Mouse (Mus musculus) kidney, adult 2 months (tissue): ENCODE measurements at regions not wholly inside any gene's neighbourhood (a gene's known extent, or its start where the extent isn't known, plus 50 kb on each side); places are given as distances from the start of the nearest gene placed in this dataset.

ENCODE experiments used
- CTCF ChIP-seq: fragments of 200-500 bp; conservative IDR thresholded peaks from 2 replicates; pipeline ENCODE4 v1.5.1; 2011; ENCODE audit warnings: low read depth, mild to moderate bottlenecking, control low read depth, low read length, moderate library complexity, mixed read lengths; ENCODE audit not compliant: insufficient read depth, insufficient read length
- POLR2A ChIP-seq: fragments of 200-500 bp; IDR thresholded peaks from one replicate; pipeline ENCODE4 v1.6.1; 2011; ENCODE audit warnings: low read depth, low read length, control low read depth

DNA sequence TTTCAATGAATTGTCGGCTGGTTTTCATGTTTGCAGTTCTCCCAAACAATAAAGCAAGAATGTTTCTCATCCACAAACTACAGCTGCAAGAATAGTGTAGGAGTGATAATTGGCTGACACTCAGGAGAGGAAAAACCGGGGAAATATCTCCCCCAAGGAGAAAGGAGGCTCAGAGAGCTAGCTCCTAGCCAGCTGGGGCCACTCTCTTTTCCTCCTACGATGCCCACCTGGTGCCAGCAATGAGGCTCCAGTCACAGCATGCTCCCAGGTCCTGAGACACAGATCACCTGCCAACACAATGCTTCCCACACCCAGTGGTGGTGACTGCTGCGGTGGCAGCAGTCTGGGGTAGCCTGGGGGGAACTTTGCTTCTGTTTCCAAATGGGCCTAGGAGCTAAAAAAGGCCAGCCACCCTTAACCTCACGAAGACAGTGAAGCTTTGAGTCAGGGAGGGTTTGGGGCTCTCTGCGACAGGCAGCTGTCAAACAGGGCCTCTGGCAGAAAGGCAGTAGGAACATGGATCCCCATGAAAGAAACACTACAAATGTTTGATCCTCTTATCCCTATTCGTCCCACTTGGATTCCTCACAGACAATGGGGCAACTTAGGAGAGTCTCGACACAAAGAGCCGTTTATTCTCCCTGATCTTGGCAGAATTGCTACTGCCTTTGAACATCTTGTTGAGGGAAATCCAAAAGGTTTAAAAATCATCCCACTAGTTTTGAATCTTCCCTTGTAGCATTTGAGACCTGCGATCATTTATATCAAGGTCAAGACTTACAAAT is 527.8 kb downstream of the Efnb2 start:
- TF ChIP-seq CTCF (no peak), POLR2A (no peak)
